Mouse (Mus musculus) kidney, adult 2 months (tissue): Measurements from ENCODE around the gene Med12l. TPM values are rescaled to one million over a fixed set of nuclear protein-coding genes. Genes with fewer than 3 reads are reported as not detected.
A peak's percentile ranks its signal among the peaks of the same experiment; 100 is the strongest.

Experiments used
- DNase-seq: peaks from one replicate; pipeline ENCODE4 v3.0.0; 2021
- H3K27ac ChIP-seq: fragments of 200-500 bp; 2 replicates; pipeline ENCODE4 v1.5.1; 2012; ENCODE audit warnings: low read depth, low read length, control low read depth, inconsistent platforms; ENCODE audit not compliant: insufficient read depth
- H3K27me3 ChIP-seq: fragments of 200-500 bp; replicated peaks from 2 replicates; pipeline ENCODE4 v1.6.1; 2012; ENCODE audit warnings: mild to moderate bottlenecking, moderate library complexity, low read length, inconsistent platforms; ENCODE audit not compliant: control insufficient read depth, insufficient read depth
- H3K36me3 ChIP-seq: fragments of 200-500 bp; 2 replicates; pipeline ENCODE4 v1.6.1; 2012; ENCODE audit warnings: mild to moderate bottlenecking, moderate library complexity, low read length, inconsistent platforms; ENCODE audit not compliant: control insufficient read depth, insufficient read depth
- H3K4me1 ChIP-seq: fragments of 200-500 bp; 2 replicates; pipeline ENCODE4 v1.6.1; 2011; ENCODE audit warnings: low read length; ENCODE audit not compliant: control insufficient read depth, insufficient read depth
- H3K4me3 ChIP-seq: fragments of 200-500 bp; 2 replicates; pipeline ENCODE4 v1.5.1; 2011; ENCODE audit warnings: mild to moderate bottlenecking, low read depth, low read length, control low read depth; ENCODE audit not compliant: insufficient read depth
- CTCF ChIP-seq: fragments of 200-500 bp; conservative IDR thresholded peaks from 2 replicates; pipeline ENCODE4 v1.5.1; 2011; ENCODE audit warnings: low read depth, mild to moderate bottlenecking, control low read depth, low read length, moderate library complexity, mixed read lengths; ENCODE audit not compliant: insufficient read depth, insufficient read length
- POLR2A ChIP-seq: fragments of 200-500 bp; IDR thresholded peaks from one replicate; pipeline ENCODE4 v1.6.1; 2011; ENCODE audit warnings: low read depth, low read length, control low read depth
- WGBS: fragments of 180-500 bp; shearing (Covaris S2); methylation state at CpG from one replicate; pipeline ENCODE4 v1.1.7; 2018; 5-methylcytosine and 5-hydroxymethylcytosine counted together
- polyA plus RNA-seq: library from polyadenylated mRNA; depleted of rRNA; stranded (reverse); fragments of >200 nt; gene quantifications from 2 replicates; pipeline ENCODE4 v1.2.3, GENCODE M21; 2012

Med12l gene
- polyA plus RNA-seq, 1 experiment = 0.64 TPM

DNA sequence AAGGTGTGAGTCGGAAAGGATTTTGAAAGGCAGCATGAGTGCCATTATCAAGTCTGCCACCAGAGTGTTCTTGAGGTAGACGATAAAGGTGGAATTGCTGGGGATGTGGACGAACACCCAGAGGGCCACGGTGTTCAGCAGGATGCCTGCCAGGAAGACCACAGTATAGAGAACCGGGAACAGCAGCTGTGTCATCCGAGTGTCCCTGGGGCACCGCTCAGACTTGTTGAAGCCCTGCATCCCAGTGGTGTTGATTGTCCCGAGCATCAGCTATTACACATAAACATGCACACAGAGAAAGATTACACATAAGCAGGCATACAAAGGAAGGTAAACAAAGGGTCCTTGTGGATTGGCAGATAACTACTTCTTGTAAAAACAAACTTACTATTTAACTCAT lies 204.5 kb downstream of the Med12l start:
- no peak overlapping the region for H3K27ac ChIP-seq
- DNase-seq = no peak
- no peaks in the 10 kb centered on the region for H3K36me3 ChIP-seq
- 79% methylated on average over 8 of the region's 8 CpGs for WGBS
- H3K27me3 ChIP-seq = no peaks in the 10 kb centered on the region
- no peak overlapping the region for H3K4me3 ChIP-seq
- TF ChIP-seq CTCF (no peak), POLR2A (no peak)
- H3K4me1 ChIP-seq = no peaks in the 10 kb centered on the region

GRCm38 (mm10) chr3:59210727-59211126 lies 205.1 kb downstream of the Med12l start, which contains the start of gene P2ry13:
Gene P2ry13 (minus strand): TSS chr3:59210882.
- H3K4me1 ChIP-seq = no peaks in the 10 kb centered on the region

GRCm38 (mm10) chr3:59211784-59212183 lies 206.2 kb downstream of the Med12l start:
- Histone ChIP-seq H3K4me1 (no peaks in the 10 kb centered on the region), H3K36me3 (no peaks in the 10 kb centered on the region), H3K27me3 (no peaks in the 10 kb centered on the region), H3K27ac (no peak overlapping the region), H3K4me3 (no peak overlapping the region)
- 80% methylated on average over 8 of the region's 8 CpGs for WGBS
- peak; percentile 19 for DNase-seq
- TF ChIP-seq CTCF (no peak), POLR2A (no peak)

More at GRCm38 (mm10) chr3:59210727-59211126, 205.1 kb downstream of the Med12l start, which contains the start of gene P2ry13:
- H3K27ac ChIP-seq = no peak within 1 kb of the TSS
- H3K4me3 ChIP-seq = no peak within 1 kb of the TSS
- no peaks in the 10 kb centered on the region for H3K36me3 ChIP-seq
- no peaks in the 10 kb centered on the region for H3K27me3 ChIP-seq
- DNase-seq = no peak
- TF ChIP-seq CTCF (no peak), POLR2A (no peak)
- 88% methylated on average over 6 of the region's 6 CpGs for WGBS

- no peaks in the 10 kb centered on the region for H3K36me3 ChIP-seq
- TF ChIP-seq POLR2A (no peak), CTCF (no peak)
- H3K27me3 ChIP-seq = no peaks in the 10 kb centered on the region
- no peaks in the 10 kb centered on the region for H3K4me1 ChIP-seq
- DNase-seq = no peak
- no peak overlapping the region for H3K27ac ChIP-seq
- no peak overlapping the region for H3K4me3 ChIP-seq
These were observed 206.8 kb downstream of the Med12l start for GRCm38 (mm10) chr3:59212404-59212803.

DNA sequence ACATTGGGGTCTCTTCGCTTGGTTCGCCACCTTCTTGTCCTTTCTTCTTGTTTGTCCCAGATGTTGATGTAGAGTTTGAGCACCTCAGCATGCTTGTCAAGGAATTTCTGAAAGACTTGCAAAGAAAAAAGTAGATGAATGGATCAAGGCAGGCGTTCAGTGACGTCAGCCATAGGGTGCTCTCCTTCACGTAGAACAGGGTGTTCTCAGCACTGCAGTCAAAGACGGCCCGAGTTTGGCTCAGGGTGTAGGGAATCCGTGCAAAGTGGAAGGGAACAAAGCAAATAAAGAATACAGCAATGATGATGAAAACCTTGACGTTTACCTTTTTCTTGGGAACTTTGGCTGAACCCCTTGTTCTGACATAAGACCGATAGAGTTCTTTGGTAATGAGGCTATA lies 211.6 kb downstream of the Med12l start:
- Histone ChIP-seq H3K4me1 (no peaks in the 10 kb centered on the region), H3K27ac (no peak overlapping the region), H3K36me3 (no peaks in the 10 kb centered on the region), H3K4me3 (no peak overlapping the region), H3K27me3 (no peaks in the 10 kb centered on the region)
- TF ChIP-seq POLR2A = no peak
- TF ChIP-seq CTCF = no peak
- 93% methylated on average over 10 of the region's 10 CpGs for WGBS
- DNase-seq = no peak

DNA sequence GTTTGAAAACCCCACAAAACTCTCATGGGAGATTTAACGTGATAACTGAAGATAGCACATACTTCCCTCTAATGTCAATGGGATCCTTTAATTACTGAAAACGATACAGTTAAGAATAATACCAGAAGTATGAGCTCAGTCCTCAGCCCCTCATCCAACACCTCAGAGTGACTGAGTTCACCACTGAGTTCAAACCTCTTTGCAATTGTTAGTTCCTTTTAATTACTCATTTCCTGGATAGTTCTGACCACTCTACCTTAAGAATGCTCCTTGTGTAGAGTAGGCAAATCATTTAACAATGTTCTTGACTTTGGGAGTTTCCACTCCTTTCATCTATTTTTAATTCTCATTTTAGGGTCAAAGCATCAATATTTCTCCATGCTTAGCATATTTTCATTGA lies 213.7 kb downstream of the Med12l start:
- Histone ChIP-seq H3K27ac (no peak overlapping the region), H3K27me3 (no peaks in the 10 kb centered on the region), H3K36me3 (no peaks in the 10 kb centered on the region), H3K4me3 (no peak overlapping the region), H3K4me1 (no peaks in the 10 kb centered on the region)
- WGBS = 72% methylated on average over 2 of the region's 2 CpGs
- TF ChIP-seq POLR2A (no peak), CTCF (no peak)
- DNase-seq = no peak

DNA sequence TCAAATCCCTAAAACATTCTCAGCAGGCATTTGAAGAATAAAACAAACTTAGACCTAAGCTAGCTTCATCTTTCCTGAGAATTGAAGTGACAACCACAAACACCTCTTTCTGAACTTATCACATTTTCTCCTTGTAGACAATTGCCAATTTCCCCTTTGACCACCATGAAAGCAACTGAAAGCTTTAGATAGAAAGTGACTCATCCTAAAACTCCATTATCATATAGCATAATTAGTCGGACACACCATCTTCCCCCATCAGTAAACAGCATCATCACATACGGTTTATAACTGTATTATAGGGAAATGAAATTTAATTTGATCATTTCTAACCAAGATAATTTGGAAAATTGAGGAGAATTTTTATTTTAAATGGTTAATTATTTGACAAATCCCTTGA lies 216.7 kb downstream of the Med12l start:
- Histone ChIP-seq H3K27ac (no peak overlapping the region), H3K27me3 (no peaks in the 10 kb centered on the region), H3K36me3 (no peaks in the 10 kb centered on the region), H3K4me1 (no peaks in the 10 kb centered on the region), H3K4me3 (no peak overlapping the region)
- DNase-seq = no peak
- TF ChIP-seq POLR2A (no peak), CTCF (no peak)
- 86% methylated on average over 2 of the region's 2 CpGs for WGBS

GRCm38 (mm10) chr3:59225411-59225810 lies 219.8 kb downstream of the Med12l start:
- no peak overlapping the region for H3K4me3 ChIP-seq
- H3K27ac ChIP-seq = no peak overlapping the region
- TF ChIP-seq CTCF (no peak), POLR2A (no peak)
- no peak for DNase-seq
- 0 out of 2 replicates have a peak, but pooled peaks cover 2% of the 10 kb centered on the region for H3K4me1 ChIP-seq
- no peaks in the 10 kb centered on the region for H3K36me3 ChIP-seq
- no peaks in the 10 kb centered on the region for H3K27me3 ChIP-seq
